Mouse (Mus musculus) macrophage (primary cell): ENCODE results near the gene Slc22a21. TPM values are rescaled to one million over a fixed set of nuclear protein-coding genes. Genes with fewer than 3 reads are reported as not detected.

Experiments used
- H3K27ac ChIP-seq: fragments of 350-480 bp; formaldehyde crosslinking; 2 replicates; pipeline ENCODE4 v1.9.0; 2021
- H3K36me3 ChIP-seq: fragments of 350-480 bp; formaldehyde crosslinking; 2 replicates; pipeline ENCODE4 v1.9.0; 2021; ENCODE audit errors: inconsistent target
- H3K4me3 ChIP-seq: fragments of 350-480 bp; formaldehyde crosslinking; 2 replicates; pipeline ENCODE4 v1.9.0; 2021; ENCODE audit errors: inconsistent target
- H3K79me2 ChIP-seq: fragments of 350-480 bp; formaldehyde crosslinking; 2 replicates; pipeline ENCODE4 v1.9.0; 2021; ENCODE audit errors: inconsistent target
- WGBS: methylation state at CpG from one replicate; pipeline ENCODE4 v1.1.7; 2026; ENCODE audit warnings: inconsistent platforms; ENCODE audit not compliant: missing documents; 5-methylcytosine and 5-hydroxymethylcytosine counted together
- polyA plus RNA-seq: library from polyadenylated mRNA; stranded (reverse); fragments of 250-400 nt; gene quantifications from 3 replicates; pipeline ENCODE4 v1.2.4, GENCODE M21; 2018; ENCODE audit warnings: inconsistent platforms

Slc22a21 gene
- polyA plus RNA-seq, 1 experiment from 2014 or later: 0.66 TPM

DNA sequence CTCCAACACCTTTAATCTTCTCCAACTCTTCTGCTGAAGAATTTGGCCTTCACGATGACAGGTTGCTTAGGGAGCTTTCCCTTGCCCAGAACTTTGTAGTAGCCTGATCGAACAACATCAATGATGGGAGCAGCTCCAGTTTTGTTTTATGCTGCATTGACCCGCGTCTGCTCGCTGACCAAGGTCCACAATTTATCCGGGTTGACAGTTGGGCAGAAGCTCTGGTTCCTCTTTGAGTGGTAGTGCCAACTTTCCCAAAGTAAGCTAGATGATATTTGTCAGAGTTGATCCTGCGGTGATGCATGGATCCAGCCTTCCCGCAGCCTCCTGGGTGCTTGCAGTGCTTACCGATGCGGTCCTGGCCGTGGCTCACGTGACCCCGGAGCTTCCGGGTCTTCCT, 77.4 kb downstream of the Slc22a21 start:
- WGBS: 94% methylated on average over 14 of the region's 14 CpGs
- Histone ChIP-seq H3K79me2 (no peaks in the 10 kb centered on the region), H3K27ac (no peak overlapping the region), H3K36me3 (no peaks in the 10 kb centered on the region), H3K4me3 (no peak overlapping the region)

DNA sequence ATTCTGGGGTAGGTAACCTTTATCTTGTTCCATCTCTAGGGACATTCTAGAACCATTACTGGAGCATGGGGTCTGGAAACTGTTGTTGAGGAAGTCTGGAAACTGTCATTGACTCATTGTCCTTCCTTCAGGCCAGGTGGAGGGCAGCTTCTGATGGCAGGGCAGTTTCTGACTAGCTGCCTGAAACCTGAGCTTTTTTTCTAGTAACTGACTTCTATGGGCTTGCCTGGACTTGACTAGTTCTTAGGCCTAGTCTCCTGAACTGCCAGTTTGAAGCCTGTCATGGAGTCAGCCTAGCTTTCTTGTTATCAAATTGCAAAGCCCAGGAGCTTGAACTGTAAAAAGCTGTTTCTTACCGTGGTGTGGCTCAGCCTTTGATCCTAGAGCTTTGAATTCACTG, 79.1 kb downstream of the Slc22a21 start:
- Histone ChIP-seq H3K4me3 (no peak overlapping the region), H3K27ac (no peak overlapping the region), H3K79me2 (no peaks in the 10 kb centered on the region), H3K36me3 (no peaks in the 10 kb centered on the region)
- WGBS: 64% methylated on average over 1 of the region's 1 CpGs

DNA sequence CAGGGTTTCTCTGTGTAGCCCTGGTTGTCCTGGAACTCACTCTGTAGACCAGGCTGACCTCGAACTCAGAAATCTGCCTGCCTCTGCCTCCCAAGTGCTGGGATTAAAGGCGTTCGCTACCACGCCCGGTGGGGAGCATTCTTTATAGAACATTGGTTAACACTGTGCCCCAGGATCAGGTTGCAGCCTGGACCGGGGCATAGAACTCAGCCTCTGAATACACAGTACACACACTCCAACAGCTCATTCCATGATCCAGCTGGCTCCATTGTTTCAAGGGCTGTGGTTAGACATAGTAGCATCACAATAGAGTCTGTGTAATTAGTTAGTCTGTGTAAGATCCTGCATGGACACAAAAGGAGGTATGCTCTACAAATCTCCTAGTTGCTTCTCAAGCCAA, 80.2 kb downstream of the Slc22a21 start:
- 95% methylated on average over 5 of the region's 6 CpGs for WGBS
- Histone ChIP-seq H3K36me3 (no peaks in the 10 kb centered on the region), H3K79me2 (no peaks in the 10 kb centered on the region), H3K4me3 (no peak overlapping the region), H3K27ac (no peak overlapping the region)

Other genes starting within 250 kb of the Slc22a21 start
- 39.6 to 162 TPM (median 77.3 TPM) in 3 replicates for gene Irf1, start 210.3 kb downstream of the Slc22a21 start, polyA plus RNA-seq
- not detected in 3 replicates for gene Gm17334, start 207.1 kb downstream of the Slc22a21 start, polyA plus RNA-seq
- 0.89 to 3.5 TPM (median 1.1 TPM) in 3 replicates for gene Gm12216, start 121.1 kb downstream of the Slc22a21 start, polyA plus RNA-seq
- 6.8 to 9.4 TPM (median 9.2 TPM) in 3 replicates for gene Slc22a5, start 88.7 kb downstream of the Slc22a21 start, polyA plus RNA-seq
- gene Slc22a4, start 47.8 kb upstream of the Slc22a21 start, polyA plus RNA-seq: 2.7 to 8.2 TPM (median 6.2 TPM) in 3 replicates
- gene Pdlim4, start 88.7 kb upstream of the Slc22a21 start, polyA plus RNA-seq: 33.9 to 78.0 TPM (median 67.8 TPM) in 3 replicates
- gene P4ha2, start 119.8 kb upstream of the Slc22a21 start, polyA plus RNA-seq: 8.3 to 15.6 TPM (median 11.6 TPM) in 3 replicates